Mouse (Mus musculus) limb, embryonic 10.5 days (tissue): ENCODE measurements around the gene Tcp10b. TPM values are rescaled to one million over a fixed set of nuclear protein-coding genes. Genes with fewer than 3 reads are reported as not detected.
"Not testable (repeated sequence)": the region's sequence is repeated elsewhere in the genome, so short reads cannot be mapped to it uniquely, and the experiment has no call there.

Experiments used
- DNase-seq: peaks from one replicate; pipeline ENCODE4 v3.0.0-alpha.2; 2017; ENCODE audit warnings: low spot score
- H3K27ac ChIP-seq: fragments of 300-500 bp; sonication (generic); 2 replicates; pipeline ENCODE4 v1.5.1; 2016; ENCODE audit warnings: mild to moderate bottlenecking
- H3K27me3 ChIP-seq: fragments of 300-500 bp; sonication (generic); 2 replicates; pipeline ENCODE4 v1.6.1; 2016; ENCODE audit warnings: low read depth, mild to moderate bottlenecking; ENCODE audit not compliant: poor library complexity, severe bottlenecking
- H3K36me3 ChIP-seq: fragments of 300-500 bp; sonication (generic); 2 replicates; pipeline ENCODE4 v1.6.1; 2016; ENCODE audit warnings: mild to moderate bottlenecking, moderate library complexity
- H3K4me1 ChIP-seq: fragments of 300-500 bp; sonication (generic); 2 replicates; pipeline ENCODE4 v1.6.1; 2016
- H3K4me3 ChIP-seq: fragments of 300-500 bp; sonication (generic); 2 replicates; pipeline ENCODE4 v1.5.1; 2016; ENCODE audit warnings: mild to moderate bottlenecking, moderate library complexity
- H3K9me3 ChIP-seq: fragments of 300-500 bp; sonication (generic); replicated peaks from 2 replicates; pipeline ENCODE4 v1.6.1; 2016; ENCODE audit warnings: mild to moderate bottlenecking
- WGBS: fragments of 180-500 bp; shearing (Covaris S2); methylation state at CpG from one replicate; pipeline ENCODE4 v1.1.7; 2016; 5-methylcytosine and 5-hydroxymethylcytosine counted together
- polyA plus RNA-seq: library from polyadenylated mRNA; unstranded; fragments of >200 nt; fragmentation: Nextera tagmentation; extraction: Ambion mirVana; gene quantifications from 2 replicates; pipeline ENCODE4 v1.2.1, GENCODE M21; 2016

Tcp10b gene
- polyA plus RNA-seq, 1 experiment from 2014 or later, result not detected

DNA sequence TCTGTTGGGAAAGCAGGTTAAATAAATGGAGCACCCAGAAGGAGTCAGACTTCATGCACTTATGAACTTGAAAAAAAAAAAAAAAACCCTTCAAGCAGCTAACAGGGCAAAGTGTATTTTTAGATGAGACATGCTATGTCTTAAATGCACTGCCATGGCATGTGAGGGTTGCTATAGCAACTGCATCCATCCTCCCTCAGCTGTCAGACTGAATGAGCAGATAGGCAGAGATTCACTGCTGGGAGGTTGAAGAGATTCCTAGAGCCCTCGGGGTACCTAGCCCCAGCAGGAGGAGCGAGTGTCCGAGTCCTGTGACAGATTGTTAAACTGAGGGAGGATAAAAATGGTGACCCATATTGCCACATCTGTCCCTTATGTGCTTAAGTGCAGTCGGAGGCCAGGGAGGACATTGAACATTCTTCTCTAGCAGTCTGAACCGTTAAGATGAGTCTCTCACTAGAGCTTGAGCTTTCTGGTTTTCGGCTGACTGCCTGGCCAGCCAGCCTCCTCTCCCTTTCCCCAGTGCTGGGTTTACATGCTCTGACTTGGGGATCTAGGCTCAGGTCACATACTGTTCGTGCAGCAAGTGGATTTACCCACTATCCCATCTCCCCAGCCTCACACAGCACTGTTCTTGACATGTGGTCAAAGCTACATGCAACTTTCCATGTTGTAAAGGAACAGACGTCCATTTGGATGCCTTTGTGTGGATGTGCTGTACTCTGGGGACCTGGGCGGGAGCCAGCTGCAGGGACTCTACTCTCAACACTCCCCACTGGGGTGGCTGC is 51.8 kb downstream of the Tcp10b start:
- not testable (repeated sequence) for DNase-seq, H3K9me3 ChIP-seq, H3K36me3 ChIP-seq, H3K4me1 ChIP-seq, H3K4me3 ChIP-seq, H3K27me3 ChIP-seq, H3K27ac ChIP-seq
- WGBS, result 70% methylated on average over 3 of the region's 9 CpGs

DNA sequence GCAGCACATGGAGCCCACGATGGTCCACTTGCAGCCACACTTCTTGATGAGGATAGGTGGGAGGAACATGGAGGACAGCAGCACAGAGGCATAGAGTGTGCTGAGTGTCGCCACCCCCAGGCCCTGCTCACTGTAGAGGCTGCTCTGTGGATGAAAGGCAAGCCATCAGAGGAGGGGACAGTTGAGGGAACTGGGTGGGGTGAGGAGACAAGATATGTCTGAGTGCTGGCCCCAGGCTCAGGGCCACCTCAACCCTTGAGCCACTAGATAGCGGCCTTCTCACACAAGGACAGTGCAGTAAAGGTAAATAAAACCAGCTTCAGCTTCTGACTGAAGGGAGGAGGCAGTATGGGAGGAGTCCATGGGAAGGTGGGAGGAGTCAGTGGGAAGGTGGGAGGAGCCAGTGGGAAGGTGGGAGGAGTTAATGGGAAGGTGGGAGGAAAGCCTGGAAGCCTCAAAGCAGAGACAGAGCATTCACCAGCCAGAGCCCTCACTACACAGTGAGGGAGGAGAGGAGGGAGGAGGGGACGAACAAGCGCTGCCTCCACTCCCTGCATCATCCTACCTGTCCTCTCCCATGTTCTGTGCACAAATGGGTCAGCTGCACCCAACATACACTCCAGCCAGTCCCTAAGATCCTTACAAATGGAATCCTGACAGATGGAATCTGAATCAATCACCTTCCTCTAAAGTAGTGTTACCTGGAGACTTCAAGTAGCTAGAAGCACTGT is 62.6 kb downstream of the Tcp10b start:
- H3K9me3 ChIP-seq, H3K36me3 ChIP-seq, H3K4me1 ChIP-seq, DNase-seq, H3K4me3 ChIP-seq, H3K27ac ChIP-seq, H3K27me3 ChIP-seq: not testable (repeated sequence)
- WGBS, result 76% methylated on average over 2 of the region's 5 CpGs

DNA sequence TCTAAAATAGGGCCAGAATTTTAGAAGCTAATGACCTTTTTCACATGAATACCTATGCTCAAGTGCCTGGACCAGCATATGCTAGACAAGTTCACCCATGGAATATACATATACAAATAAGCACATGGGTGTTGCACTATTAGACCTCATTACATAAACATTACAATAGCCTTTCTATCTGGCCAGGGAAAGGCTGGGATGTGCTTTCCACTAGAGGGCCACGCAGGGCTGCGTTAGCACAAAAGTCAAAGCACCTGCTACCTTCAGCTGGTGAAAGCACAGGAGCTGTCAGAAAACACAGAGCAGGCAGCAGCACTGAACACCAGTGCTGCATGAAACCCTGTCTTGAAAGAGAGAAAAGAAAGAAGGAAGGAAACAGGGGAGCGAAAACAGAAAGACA is 63.3 kb downstream of the Tcp10b start:
- not testable (repeated sequence) for H3K4me3 ChIP-seq, DNase-seq, H3K27me3 ChIP-seq, H3K4me1 ChIP-seq, H3K27ac ChIP-seq, H3K9me3 ChIP-seq, H3K36me3 ChIP-seq
- 60% methylated on average over 3 of the region's 3 CpGs for whole genome bisulfite sequencing

DNA sequence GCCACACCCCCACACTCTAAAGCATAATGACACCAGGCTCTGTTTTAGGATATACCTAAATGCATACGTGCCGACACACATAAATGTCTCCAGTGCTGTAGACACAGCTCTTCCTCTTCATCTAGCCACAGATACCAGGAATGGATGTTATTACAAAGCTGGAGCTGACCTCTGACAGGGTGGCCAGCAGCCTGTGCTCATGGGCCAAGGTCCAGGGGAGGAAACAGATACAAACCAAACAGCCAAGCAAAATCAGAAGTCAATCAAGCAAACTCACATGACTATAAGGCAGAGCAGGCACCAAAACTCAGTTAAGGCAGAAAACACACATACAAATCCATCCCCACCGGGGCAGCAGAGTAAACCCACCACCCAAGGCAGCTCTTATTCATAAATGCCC is 68.4 kb downstream of the Tcp10b start:
- H3K4me3 ChIP-seq, H3K36me3 ChIP-seq, H3K4me1 ChIP-seq, H3K9me3 ChIP-seq, H3K27me3 ChIP-seq, DNase-seq, H3K27ac ChIP-seq: not testable (repeated sequence)
- no CpG with 5 or more reads among the region's 3 CpGs for WGBS

DNA sequence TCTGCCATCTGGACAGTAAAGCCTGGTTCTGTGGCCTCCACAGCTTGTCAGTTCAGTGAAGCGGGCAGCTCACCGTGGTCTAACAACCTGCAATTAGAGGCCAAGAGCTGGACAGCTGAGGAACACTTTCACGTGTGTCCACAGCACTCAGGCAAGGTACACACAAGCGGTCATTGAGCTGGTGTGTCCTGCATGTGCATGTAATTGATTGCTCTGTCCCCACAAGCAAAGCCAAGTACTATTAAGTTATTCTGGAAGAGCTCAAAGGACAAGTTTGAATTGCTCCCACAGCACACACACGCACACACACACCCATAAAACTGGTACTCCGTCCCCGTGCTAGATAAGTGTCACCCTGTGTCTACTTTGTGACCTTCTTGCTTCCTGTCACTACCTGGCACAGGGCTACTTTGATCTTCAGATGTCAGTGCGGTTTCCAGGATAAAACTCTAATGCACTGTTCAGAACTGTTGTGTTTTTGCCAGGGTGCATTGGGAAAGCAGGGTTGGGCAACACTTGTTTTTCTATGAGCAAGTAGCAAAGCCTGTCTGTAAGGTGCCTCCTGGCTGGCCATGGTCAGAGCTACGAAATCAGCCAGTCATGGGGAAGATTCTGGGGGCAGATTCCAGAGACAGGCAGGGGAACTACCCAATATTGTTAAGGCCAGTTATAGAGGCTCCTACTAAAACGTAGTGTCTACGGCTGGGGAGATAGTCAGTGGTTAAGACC is 69.0 kb downstream of the Tcp10b start:
- H3K4me3 ChIP-seq, DNase-seq, H3K27ac ChIP-seq, H3K27me3 ChIP-seq, H3K4me1 ChIP-seq, H3K9me3 ChIP-seq, H3K36me3 ChIP-seq: not testable (repeated sequence)
- WGBS, result 83% methylated on average over 10 of the region's 11 CpGs

DNA sequence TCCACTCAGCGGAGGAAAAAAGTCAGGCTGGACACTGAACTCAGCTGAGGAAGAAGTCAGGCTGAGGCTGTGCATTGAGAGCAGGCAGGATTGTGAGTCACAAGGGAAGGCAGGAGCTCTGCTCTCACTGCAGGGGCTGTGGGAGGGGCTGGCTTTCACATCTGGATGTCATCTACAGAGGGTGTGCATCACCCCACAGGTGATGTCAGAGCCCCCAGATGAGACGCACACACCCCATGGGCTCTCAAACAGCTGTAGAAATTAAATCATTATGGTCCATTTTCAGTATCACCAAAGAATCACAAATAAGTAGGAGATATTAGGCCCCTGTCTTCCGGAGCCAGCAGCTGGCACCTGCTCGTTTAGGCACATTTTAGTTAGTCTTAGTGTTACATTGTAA is 70.8 kb downstream of the Tcp10b start, which contains the start of gene Unc93a:
Unc93a (minus strand) TSS at position 101 of the 400 bp plus-strand sequence.
- 90% methylated on average over 3 of the region's 4 CpGs for whole genome bisulfite sequencing
- not testable (repeated sequence) for DNase-seq, H3K4me1 ChIP-seq, H3K4me3 ChIP-seq, H3K27ac ChIP-seq, H3K9me3 ChIP-seq, H3K36me3 ChIP-seq, H3K27me3 ChIP-seq

Other genes with a start within 250 kb of the Tcp10b start
- 0.73 and 0.93 TPM in 2 replicates for gene Mas1, start 193.0 kb upstream of the Tcp10b start, polyA plus RNA-seq
- 0.09 TPM in 1 of 2 replicates, not detected in the other for gene Mrgprh, start 185.1 kb upstream of the Tcp10b start, polyA plus RNA-seq
- gene Pnldc1, start 150.9 kb upstream of the Tcp10b start, polyA plus RNA-seq, result 2.0 and 2.3 TPM in 2 replicates
- 538 and 581 TPM in 2 replicates for gene Tcp1, start 145.4 kb upstream of the Tcp10b start, polyA plus RNA-seq
- gene Mrpl18, start 144.8 kb upstream of the Tcp10b start, polyA plus RNA-seq, result 200 and 227 TPM in 2 replicates
- 0.98 and 1.3 TPM in 2 replicates for gene Acat3, start 120.5 kb upstream of the Tcp10b start, polyA plus RNA-seq
- gene Acat2, start 100.4 kb upstream of the Tcp10b start, polyA plus RNA-seq, result 343 and 357 TPM in 2 replicates
- 123 and 140 TPM in 2 replicates for gene Wtap, start 66.9 kb upstream of the Tcp10b start, polyA plus RNA-seq
- gene Sod2, start 54.3 kb upstream of the Tcp10b start, polyA plus RNA-seq, result 94.4 and 105 TPM in 2 replicates
- not detected in 2 replicates for gene Gpr31b, start 8.8 kb upstream of the Tcp10b start, polyA plus RNA-seq
- not detected in 2 replicates for gene Unc93a, start 70.7 kb downstream of the Tcp10b start, polyA plus RNA-seq
- not detected in 2 replicates for gene Smok2a, start 160.1 kb downstream of the Tcp10b start, polyA plus RNA-seq
- not detected in 2 replicates for gene Smok2b, start 169.2 kb downstream of the Tcp10b start, polyA plus RNA-seq